Mouse (Mus musculus): Measurements from ENCODE around the gene Rnf207. TPM values are rescaled to one million over a fixed set of nuclear protein-coding genes. Genes with fewer than 3 reads are reported as not detected.
A peak's percentile ranks its signal among the peaks of the same experiment; 100 is the strongest.

Gene Rnf207
- polyA plus RNA-seq, 1 experiment from 2014 or later = 1.1 TPM

DNA sequence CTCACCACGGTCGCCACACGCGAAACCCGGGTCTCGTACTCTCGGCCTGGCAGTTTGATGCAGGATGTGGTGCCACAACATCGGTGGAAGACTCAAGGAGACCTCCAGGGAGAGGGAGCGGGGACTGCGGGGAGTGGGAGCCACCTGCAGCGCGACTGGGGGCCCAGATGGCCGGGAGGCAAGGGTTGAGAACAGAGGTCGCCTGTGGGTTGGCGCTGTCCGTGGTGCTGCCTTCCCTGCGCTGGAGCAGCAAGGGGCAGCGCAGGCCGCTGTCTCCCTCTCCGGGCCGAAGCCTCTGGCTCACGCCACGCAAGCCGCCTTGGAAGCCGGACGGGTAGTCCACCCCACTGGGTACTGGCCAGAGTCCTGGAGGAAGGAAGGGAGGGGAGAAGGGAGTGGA lies 31.9 kb downstream of the Rnf207 start:
- peak; percentile 88 for DNase-seq (ENCODE audit: low spot score)
- H3K27ac ChIP-seq = no peak overlapping the region
- H3K4me1 ChIP-seq = peaks cover 38% of the 10 kb centered on the region

DNA sequence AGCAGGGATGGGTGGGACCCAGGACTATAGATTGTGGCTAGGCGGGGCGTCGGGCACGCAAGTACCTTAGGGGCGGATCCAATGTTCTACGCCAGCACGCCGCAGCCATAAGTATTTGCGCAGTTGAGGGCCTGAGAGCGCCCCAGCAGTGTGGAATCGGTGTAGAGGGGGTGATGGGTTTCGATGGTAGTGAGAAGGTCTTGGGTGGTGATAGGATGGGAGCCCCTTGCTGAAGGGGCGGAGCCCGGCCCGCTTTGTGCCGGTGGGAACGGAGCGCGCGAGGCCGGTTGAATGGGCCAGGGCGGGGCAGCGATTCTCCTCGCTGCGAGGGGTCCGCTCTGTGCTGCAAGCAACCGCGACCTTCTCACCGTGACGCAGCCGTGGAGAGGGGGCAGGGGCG lies 32.6 kb downstream of the Rnf207 start:
- Histone ChIP-seq H3K36me3 (no peaks in the 10 kb centered on the region), H3K27ac (no peak overlapping the region), H3K27me3 (ENCODE audit: low read depth, poor library complexity, severe bottlenecking) (peaks cover 96% of the 10 kb centered on the region), H3K4me1 (peaks cover 37% of the 10 kb centered on the region), H3K9me3 (replicated peaks) (no peaks in the 10 kb centered on the region), H3K4me3 (peak overlapping the region; percentile 14; the same call in 1 of the 2 replicates)
- WGBS = 4% methylated on average over 32 of the region's 32 CpGs
- DNase-seq (ENCODE audit: low spot score) = no peak

More for the DNA sequence above, 31.9 kb downstream of the Rnf207 start:
- Histone ChIP-seq H3K27me3 (ENCODE audit: low read depth, poor library complexity, severe bottlenecking) (peaks cover 96% of the 10 kb centered on the region), H3K4me3 (no peak overlapping the region), H3K36me3 (no peaks in the 10 kb centered on the region), H3K9me3 (replicated peaks) (no peaks in the 10 kb centered on the region)
- WGBS = 6% methylated on average over 26 of the region's 26 CpGs

DNA sequence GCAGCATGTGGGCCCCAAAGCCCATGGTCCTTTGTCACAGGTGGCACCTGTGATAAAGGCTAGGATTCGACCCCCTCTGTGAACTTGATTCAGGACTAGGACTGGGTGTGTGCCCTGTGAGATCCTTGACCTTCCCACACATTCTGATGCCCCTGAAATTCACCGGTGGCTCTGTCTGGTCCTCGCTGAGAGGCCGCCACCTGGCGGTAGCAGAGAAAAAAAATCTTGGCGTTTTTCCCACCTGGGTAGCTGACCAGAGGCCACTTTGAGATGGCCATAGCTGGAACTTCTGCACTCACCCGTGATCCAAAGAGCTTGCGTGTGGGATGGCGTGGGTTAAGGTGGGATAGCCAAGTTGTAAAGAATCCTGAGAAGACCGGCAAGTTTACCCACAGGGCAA lies 33.3 kb downstream of the Rnf207 start:
- H3K27me3 ChIP-seq (ENCODE audit: low read depth, poor library complexity, severe bottlenecking) = peaks cover 96% of the 10 kb centered on the region
- 5% methylated on average over 10 of the region's 10 CpGs for WGBS
- H3K4me3 ChIP-seq = no peak overlapping the region
- no peaks in the 10 kb centered on the region for H3K36me3 ChIP-seq
- H3K27ac ChIP-seq = no peak overlapping the region
- H3K9me3 ChIP-seq (replicated peaks) = no peaks in the 10 kb centered on the region
- peak; percentile 75 for DNase-seq (ENCODE audit: low spot score)
- H3K4me1 ChIP-seq = peaks cover 31% of the 10 kb centered on the region

DNA sequence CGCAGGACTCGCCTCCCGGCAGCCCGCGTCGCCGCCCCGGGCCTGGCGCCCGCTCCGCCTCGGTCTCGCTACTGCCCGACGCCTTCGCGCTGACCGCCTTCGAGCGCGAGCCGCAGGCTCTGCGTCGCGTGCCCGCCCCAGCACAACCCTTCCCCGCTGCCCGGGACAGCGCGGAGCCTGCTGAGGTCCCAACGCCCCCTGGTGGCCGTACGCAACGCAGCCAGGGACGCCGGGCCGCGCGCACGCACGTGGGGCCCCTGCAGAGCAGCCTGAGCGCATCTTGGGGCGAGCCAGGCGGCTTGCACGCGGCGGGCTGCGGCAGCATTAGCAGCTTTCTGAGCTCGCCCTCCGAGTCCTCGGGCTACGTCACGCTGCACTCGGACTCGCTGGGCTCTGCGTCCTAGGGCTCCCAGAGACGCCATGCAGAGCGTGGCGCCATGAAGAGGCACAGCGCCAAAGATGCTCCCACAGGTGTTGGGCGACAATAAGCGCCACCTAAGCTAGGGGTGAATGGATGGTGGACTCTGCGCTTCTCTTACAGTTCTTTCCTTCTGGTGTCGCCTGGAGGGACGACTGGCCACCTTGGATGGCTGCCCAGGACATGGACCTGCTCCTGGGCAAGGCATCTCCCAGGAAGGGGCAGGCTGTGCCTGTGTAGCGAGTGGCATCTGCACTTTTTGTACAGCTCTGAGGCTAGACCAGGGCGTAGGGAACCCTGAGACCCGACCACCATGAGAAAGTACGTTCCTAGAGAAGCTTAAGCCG lies 35.4 kb downstream of the Rnf207 start:
- peaks cover 23% of the 10 kb centered on the region for H3K4me1 ChIP-seq
- peaks cover 97% of the 10 kb centered on the region for H3K27me3 ChIP-seq (ENCODE audit: low read depth, poor library complexity, severe bottlenecking)
- DNase-seq (ENCODE audit: low spot score) = peak; percentile 94
- no peak overlapping the region; the same call in 1 of the 2 replicates for H3K27ac ChIP-seq
- no peaks in the 10 kb centered on the region for H3K36me3 ChIP-seq
- H3K4me3 ChIP-seq = peak overlapping the region; percentile 44
- no peaks in the 10 kb centered on the region for H3K9me3 ChIP-seq (replicated peaks)
- WGBS = 4% methylated on average over 70 of the region's 70 CpGs

DNA sequence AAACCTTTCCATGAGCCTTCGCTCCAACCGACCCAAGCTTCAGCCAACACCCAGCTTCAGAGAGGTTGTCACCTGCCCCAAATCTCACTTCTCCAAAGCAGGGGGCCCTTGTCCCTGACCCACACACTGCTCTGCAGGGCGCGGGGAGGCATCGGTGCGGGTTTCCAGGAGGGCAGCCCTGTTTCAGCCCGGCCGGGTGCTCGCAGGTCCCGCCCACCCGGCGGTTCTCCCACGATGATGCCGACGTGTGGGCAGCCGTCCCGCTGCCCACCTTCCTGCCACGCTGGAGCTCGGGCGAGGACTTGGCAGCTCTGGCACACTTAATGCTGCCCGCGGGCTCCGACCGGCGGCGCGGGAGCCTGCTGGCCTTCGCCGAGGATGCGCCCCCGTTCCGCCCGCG lies 36.1 kb downstream of the Rnf207 start:
- Histone ChIP-seq H3K4me3 (peak overlapping the region; percentile 44), H3K9me3 (replicated peaks) (no peaks in the 10 kb centered on the region), H3K27me3 (ENCODE audit: low read depth, poor library complexity, severe bottlenecking) (peaks cover 91% of the 10 kb centered on the region), H3K36me3 (no peaks in the 10 kb centered on the region), H3K27ac (no peak overlapping the region; the same call in 1 of the 2 replicates), H3K4me1 (peaks cover 23% of the 10 kb centered on the region)
- WGBS = 23% methylated on average over 34 of the region's 34 CpGs
- no peak for DNase-seq (ENCODE audit: low spot score)

DNA sequence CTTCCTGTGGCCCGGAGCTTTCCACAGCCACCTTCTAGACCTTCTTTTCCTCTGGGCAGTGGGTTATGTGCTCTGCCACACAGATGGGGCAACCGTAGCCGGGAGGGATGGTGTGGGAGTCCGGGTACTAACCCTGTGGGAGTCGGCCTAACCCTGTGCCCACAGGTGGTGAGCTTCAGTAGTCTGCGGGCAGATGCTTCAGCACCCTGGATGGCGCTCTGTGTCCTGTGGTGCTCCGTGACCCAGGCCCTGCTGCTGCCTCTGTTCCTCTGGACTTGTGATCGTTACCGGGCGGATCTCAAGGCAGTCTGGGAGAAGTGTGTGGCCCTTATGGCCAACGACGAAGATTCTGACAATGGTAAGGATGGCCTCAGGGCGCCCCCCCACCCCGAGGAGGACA lies 37.2 kb downstream of the Rnf207 start:
- Histone ChIP-seq H3K4me3 (no peak overlapping the region), H3K27me3 (ENCODE audit: low read depth, poor library complexity, severe bottlenecking) (peaks cover 89% of the 10 kb centered on the region), H3K9me3 (replicated peaks) (no peaks in the 10 kb centered on the region), H3K36me3 (no peaks in the 10 kb centered on the region), H3K27ac (no peak overlapping the region), H3K4me1 (peaks cover 22% of the 10 kb centered on the region)
- no peak for DNase-seq (ENCODE audit: low spot score)
- 48% methylated on average over 15 of the region's 15 CpGs for WGBS

DNA sequence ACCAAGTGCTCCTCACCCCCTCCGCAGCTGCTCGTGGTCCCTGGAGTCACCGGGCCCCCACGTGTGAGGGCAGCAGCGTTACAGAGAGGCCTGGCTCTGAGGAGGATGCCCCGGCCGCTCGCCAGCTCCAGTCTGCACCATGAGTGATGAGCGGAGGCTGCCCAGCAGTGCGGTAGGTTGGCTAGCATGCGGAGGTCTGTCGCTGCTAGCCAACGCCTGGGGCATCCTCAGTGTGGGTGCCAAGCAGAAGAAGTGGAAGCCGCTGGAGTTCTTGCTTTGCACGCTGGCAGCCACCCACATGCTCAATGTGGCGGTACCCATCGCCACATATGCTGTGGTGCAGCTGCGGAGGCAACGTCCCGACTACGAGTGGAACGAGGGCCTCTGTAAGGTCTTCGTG lies 39.8 kb downstream of the Rnf207 start:
- WGBS = 89% methylated on average over 23 of the region's 23 CpGs
- no peaks in the 10 kb centered on the region for H3K9me3 ChIP-seq (replicated peaks)

DNA sequence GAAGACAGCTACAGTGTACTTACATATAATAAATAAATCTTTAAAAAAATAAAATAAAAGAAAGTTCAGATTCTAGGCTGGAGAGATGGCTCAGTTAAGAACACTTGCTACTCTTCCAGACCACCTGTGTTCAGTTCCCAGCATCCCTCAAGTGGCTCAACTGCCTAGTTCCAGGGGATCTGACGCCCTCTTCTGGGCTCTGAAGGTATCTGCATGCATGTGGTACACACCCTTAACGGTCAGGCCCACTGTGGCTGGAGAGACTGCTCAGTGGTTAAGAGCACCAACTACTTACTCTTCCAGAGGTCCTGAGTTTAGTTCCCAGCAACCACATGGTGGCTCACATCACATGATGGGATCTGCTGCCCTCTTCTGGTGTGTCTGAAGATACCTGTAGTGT lies 40.9 kb downstream of the Rnf207 start:
- Histone ChIP-seq H3K27ac (no peak overlapping the region), H3K27me3 (ENCODE audit: low read depth, poor library complexity, severe bottlenecking) (peaks cover 88% of the 10 kb centered on the region), H3K4me1 (peaks cover 36% of the 10 kb centered on the region), H3K9me3 (replicated peaks) (no peaks in the 10 kb centered on the region), H3K36me3 (no peaks in the 10 kb centered on the region), H3K4me3 (no peak overlapping the region)
- no peak for DNase-seq (ENCODE audit: low spot score)
- WGBS = 80% methylated on average over 2 of the region's 2 CpGs

More for the DNA sequence above, 39.8 kb downstream of the Rnf207 start:
- Histone ChIP-seq H3K27ac (no peak overlapping the region), H3K4me1 (peaks cover 34% of the 10 kb centered on the region), H3K27me3 (ENCODE audit: low read depth, poor library complexity, severe bottlenecking) (peaks cover 89% of the 10 kb centered on the region), H3K36me3 (no peaks in the 10 kb centered on the region), H3K4me3 (no peak overlapping the region)
- DNase-seq (ENCODE audit: low spot score) = no peak

DNA sequence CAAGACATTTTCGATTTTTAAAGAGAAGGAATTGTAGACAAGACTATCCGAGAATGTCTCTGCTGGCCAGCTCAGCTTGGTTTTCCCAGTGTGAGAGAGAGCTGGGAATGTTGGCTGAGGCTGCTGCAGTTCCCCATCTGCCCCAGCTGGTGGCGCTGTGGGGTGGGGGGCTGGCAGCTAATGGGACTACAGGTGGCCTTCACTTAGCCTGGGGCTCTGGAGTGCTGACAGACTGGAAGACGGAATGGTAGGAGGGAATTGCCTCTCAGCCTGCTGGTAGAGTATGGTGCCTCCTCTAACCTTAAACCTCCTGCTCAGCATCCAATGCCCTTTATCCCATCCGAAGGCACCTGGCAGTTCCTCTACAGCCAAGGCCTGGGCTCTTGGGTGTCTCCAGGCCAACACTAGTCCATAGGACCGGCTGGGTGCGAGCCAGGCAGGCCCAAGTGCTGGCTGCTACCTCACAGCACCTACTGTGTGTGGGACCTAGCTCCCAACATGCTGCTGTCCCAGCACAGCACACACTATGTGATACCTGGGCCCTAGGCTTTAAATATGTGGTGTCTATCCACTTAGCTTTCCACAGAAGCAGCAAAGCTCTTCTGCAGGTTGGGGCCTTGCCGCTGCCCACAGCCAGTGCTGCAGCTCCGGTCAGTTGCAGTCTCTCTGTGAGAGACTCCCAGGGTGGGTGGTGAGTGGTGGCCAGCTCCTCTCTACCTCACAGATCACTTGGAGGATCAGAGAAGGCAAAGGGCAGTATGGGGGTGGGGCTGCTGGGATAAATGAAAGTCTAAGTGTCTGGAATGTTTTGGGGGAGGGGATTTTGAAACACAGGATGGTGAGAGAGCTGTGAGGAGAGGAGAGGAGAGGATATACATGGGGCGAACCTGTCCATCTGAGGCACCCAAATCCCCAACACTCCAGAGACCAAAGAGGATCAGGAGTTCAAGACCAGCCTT lies 42.1 kb downstream of the Rnf207 start:
- 51% methylated on average over 10 of the region's 10 CpGs for WGBS
- DNase-seq (ENCODE audit: low spot score) = no peak
- no peak overlapping the region for H3K27ac ChIP-seq
- no peak overlapping the region for H3K4me3 ChIP-seq
- H3K27me3 ChIP-seq (ENCODE audit: low read depth, poor library complexity, severe bottlenecking) = peaks cover 82% of the 10 kb centered on the region
- H3K9me3 ChIP-seq (replicated peaks) = no peaks in the 10 kb centered on the region
- H3K4me1 ChIP-seq = peaks cover 45% of the 10 kb centered on the region
- no peaks in the 10 kb centered on the region for H3K36me3 ChIP-seq

DNA sequence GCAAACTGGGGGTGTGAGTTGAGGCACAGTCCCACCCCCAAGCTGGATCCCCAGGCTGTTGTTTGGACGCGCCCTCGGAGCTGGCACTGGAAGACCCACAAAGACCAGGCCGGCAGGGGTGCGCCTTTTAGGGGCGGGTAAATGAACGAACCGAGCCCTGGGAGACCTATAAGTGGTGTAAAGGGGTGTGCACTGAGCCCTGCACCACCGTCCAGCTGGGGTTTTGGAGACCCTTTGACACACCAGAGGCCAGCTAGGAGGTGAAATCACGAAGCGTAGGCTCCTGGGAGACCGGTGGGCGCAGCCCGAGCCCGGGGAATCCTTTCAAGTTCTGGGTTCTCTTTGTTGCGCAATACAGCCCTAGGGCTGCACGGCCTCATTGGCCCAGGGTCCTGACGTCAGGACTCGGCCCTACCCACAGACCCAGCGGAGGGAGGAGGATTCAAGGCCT lies 44.1 kb downstream of the Rnf207 start:
- no peaks in the 10 kb centered on the region for H3K36me3 ChIP-seq
- H3K27me3 ChIP-seq (ENCODE audit: low read depth, poor library complexity, severe bottlenecking) = peaks cover 73% of the 10 kb centered on the region
- H3K27ac ChIP-seq = peak overlapping the region; percentile 82
- 2% methylated on average over 20 of the region's 20 CpGs for whole genome bisulfite sequencing
- no peak for DNase-seq (ENCODE audit: low spot score)
- peaks cover 53% of the 10 kb centered on the region for H3K4me1 ChIP-seq
- H3K9me3 ChIP-seq (replicated peaks) = no peaks in the 10 kb centered on the region
- H3K4me3 ChIP-seq = peak overlapping the region; percentile 71

DNA sequence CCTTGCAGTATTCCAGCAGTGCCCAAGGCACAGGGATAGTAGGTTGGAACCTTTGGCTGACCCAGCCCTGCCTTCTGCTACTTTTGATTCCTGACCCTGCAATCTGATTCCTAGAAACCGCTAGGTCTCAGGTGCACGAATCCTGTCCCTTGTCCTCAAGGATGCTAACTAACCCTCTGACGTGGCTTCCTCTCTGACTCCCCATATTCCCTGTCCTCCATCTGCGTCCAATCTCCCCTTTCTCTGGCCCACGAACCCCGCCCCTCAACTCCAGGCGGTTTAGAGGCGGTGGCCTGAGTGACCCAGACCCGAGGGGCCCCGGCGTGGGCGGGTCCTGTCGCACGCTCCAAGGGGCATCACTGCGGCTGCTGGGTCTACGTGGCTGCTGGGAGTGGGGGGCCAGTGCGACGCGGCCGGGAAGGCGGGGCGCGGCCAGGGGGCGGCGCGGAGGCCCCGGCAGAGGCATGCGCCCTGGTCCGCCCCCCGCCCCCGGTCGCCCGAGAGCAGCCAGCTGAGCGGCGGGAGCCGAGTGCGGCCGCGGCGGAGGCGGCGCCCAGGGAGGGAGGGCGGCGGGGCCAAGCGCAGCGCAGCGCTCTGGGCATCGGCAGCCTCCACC lies 45.1 kb downstream of the Rnf207 start, which contains the start of gene Gpr153:
Gpr153 (plus strand) TSS at position 612 of the 616 bp plus-strand sequence.
- peak within 1 kb of the TSS; percentile 71 for H3K4me3 ChIP-seq
- no peaks in the 10 kb centered on the region for H3K36me3 ChIP-seq
- peaks cover 65% of the 10 kb centered on the region for H3K27me3 ChIP-seq (ENCODE audit: low read depth, poor library complexity, severe bottlenecking)
- no peaks in the 10 kb centered on the region for H3K9me3 ChIP-seq (replicated peaks)
- peak; percentile 66 for DNase-seq (ENCODE audit: low spot score)
- peak within 1 kb of the TSS; percentile 82 for H3K27ac ChIP-seq
- WGBS = under 1% methylated on average over 48 of the region's 48 CpGs
- peaks cover 55% of the 10 kb centered on the region for H3K4me1 ChIP-seq

DNA sequence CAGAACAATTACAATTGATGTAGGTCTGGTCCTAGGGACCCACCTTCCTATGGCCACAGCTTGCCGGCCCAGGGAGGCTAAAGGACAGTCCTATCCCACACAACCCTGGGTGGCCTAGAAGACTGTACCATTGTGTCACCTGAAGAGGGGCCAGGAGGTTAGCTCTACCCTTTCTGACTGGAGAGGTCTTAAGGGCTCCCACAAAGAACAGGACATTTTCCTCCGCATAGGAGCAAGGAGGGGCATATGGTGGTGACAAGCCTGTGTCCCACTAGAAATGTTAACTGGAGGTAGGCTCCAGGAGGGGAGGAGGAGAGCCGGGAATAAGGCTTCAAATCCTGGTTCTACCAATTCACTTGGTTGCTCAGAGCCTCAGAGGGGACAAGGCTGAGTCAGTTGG lies 45.6 kb downstream of the Rnf207 start:
- Histone ChIP-seq H3K4me3 (peak overlapping the region; percentile 71), H3K27me3 (ENCODE audit: low read depth, poor library complexity, severe bottlenecking) (peaks cover 64% of the 10 kb centered on the region), H3K9me3 (replicated peaks) (no peaks in the 10 kb centered on the region), H3K36me3 (no peaks in the 10 kb centered on the region), H3K4me1 (peaks cover 55% of the 10 kb centered on the region), H3K27ac (peak overlapping the region; percentile 82)
- DNase-seq (ENCODE audit: low spot score) = no peak
- 34% methylated on average over 3 of the region's 3 CpGs for WGBS

All from limb, embryonic 10.5 days (tissue).